Comparison of ENCODE assay signal across 8 mouse cellular contexts in the genomic region with DNA sequence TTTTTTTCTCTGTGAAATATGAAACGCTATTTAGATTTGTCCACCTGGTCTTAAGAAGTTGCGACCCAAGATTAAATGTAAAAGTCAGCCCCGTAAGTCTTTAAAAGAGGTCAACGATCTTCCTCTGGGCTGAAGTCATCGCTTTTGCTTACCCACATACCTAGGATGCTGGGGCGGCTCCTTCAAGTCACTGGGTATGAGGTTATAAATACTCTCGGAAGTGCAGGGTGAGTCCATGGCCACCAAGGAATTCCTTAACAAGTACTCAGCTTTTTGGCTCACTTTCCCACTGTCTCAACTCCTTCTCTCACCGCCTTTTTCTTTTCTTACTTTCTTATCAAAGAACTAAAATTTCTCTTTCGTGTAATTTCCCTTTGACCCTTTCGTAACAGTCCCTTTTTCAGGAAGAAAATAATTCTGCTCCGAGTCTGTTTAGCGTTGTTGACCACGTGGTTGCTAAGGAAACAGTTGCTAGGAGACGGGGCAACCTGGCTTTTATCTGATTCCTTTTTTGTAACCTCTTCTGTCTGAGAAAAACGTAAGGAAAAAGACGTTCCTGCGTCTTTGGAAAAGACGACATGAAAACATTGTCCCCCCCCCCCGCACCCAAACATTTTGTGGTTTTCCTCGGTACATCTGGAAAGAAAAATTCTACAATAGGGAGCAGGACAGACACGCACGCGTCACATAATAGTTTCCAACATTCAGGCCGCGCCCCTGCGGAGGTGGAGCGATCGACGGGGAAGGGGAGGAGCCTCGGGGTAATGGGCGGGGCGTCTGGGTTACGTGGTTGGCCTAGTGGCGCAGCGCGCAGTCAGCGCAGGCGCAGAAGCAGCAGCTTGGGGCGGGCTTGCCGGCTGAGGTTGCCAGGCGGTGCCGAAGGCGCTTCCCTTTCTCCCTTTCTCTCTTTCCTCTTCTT. TPM values are rescaled to one million over a fixed set of nuclear protein-coding genes. Genes with fewer than 3 reads are reported as not detected.
A peak's percentile ranks its signal among the peaks of the same experiment; 100 is the strongest.
DNase-seq lines count a peak whose midpoint lies in the region; ATAC-seq lines count a peak whose summit lies in the region.

A gene (minus strand): TSS at position 454 of the 919 bp plus-strand sequence.
A gene (plus strand): TSS at position 813 of the 919 bp plus-strand sequence.

- ATAC-seq in hindbrain, embryonic 12.5 days (ENCODE audit: low FRiP score), result peak; percentile 99

- H3K4me3 ChIP-seq in hindbrain, embryonic 12.5 days, result peak within 1 kb of the TSS; percentile 64

- H3K9me3 ChIP-seq in hindbrain, embryonic 12.5 days (replicated peaks), result no peaks in the 10 kb centered on the region

- H3K9ac ChIP-seq in hindbrain, embryonic 12.5 days, result peak within 1 kb of the TSS; percentile 70

- H3K27me3 ChIP-seq in hindbrain, embryonic 12.5 days, result no peaks in the 10 kb centered on the region

- peak within 1 kb of the TSS; percentile 81; the same call in 1 of the 2 replicates for H3K27ac ChIP-seq in hindbrain, embryonic 12.5 days

- peak within 1 kb of the TSS; percentile 76 for H3K4me2 ChIP-seq in hindbrain, embryonic 12.5 days (replicated peaks)

- WGBS in hindbrain, embryonic 12.5 days, result 4% methylated on average over 43 of the region's 43 CpGs

- H3K4me1 ChIP-seq in hindbrain, embryonic 12.5 days, result peaks cover 11% of the 10 kb centered on the region

- H3K36me3 ChIP-seq in hindbrain, embryonic 12.5 days, result no peaks in the 10 kb centered on the region

- DNase-seq in NIH3T3 (ENCODE audit: low read depth), result peak; percentile 99
- peak; percentile 100 for DNase-seq in cerebellum, postnatal 10 days
- DNase-seq in frontal cortex, postnatal 10 days (ENCODE audit: low spot score in 2 of 2), result peak; percentile 95 to 98
- peak; percentile 96 to 98 for DNase-seq in layer of hippocampus, postnatal 14 days (ENCODE audit: low spot score in 2 of 2)
- peak; percentile 99 for DNase-seq in lung, postnatal 14 days
- DNase-seq in retina, adult 2 months (ENCODE audit: low read depth, low spot score), result peak; percentile 98
- peak; percentile 97 to 100 for DNase-seq in thymus, postnatal 36 days

RNA-seq across cellular contexts. Expression of the first gene that starts in this region (rescaled TPM):
- polyA plus RNA-seq in hindbrain, embryonic 12.5 days (2016; fragmentation: Nextera tagmentation; extraction: Ambion mirVana), result 3.9 and 5.0 TPM in 2 replicates
- total RNA-seq in layer of hippocampus, postnatal 14 days (2021), result 1 to 10 TPM; 3.6 to 4.5 TPM

RNA-seq across cellular contexts. Expression of the second gene that starts in this region (rescaled TPM):
- 16.5 and 18.9 TPM in 2 replicates for polyA plus RNA-seq in hindbrain, embryonic 12.5 days (2016; fragmentation: Nextera tagmentation; extraction: Ambion mirVana)
- total RNA-seq in layer of hippocampus, postnatal 14 days (2021), result 10 to 100 TPM; 17.2 to 18.7 TPM

Comparison
In these comparisons a context has a peak if more than half of its experiments do, and no peak if none do; other contexts are left out.
1. Peak in every context shown above with its lines: DNase-seq, ATAC-seq, H3K4me3 ChIP-seq and H3K27ac ChIP-seq.